Comparison of ENCODE assay signal across 8 mouse cellular contexts in the genomic region with DNA sequence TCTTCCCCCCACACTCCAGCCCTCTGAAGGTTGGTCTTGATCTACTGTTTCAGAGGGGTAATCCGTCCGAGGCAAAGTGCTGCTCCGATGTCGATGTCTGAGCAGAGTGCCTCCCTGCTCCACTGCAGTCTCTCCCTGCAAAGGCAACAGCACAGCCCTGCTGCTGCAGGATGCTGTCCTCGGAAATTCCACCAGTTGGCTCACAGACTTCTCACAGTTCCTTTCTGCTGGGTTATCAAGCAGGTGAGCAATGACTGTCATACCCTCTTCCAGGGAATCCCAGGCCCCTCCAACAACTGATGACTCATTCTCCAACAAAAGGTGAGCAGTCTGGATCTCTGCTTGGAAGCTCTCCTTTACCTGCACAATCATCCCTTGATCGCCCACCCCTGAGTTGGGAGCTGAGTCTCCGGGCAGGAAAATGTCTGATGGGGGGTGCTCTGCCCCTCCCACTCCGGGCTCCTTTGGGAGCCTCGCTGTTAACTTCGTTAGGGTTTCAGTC.
DNase-seq lines count a peak whose midpoint lies in the region; ATAC-seq lines count a peak whose summit lies in the region.

No protein-coding gene starts in this region.

- peak; percentile 32; the same call in 1 of the 2 replicates for ATAC-seq in kidney, embryonic 14.5 days (ENCODE audit: low FRiP score, low TSS enrichment)
- ATAC-seq in forebrain, embryonic 15.5 days (replicated peaks): peak; percentile 20; the same call in 1 of the 2 replicates
- no peak for ATAC-seq in liver, embryonic 13.5 days (ENCODE audit: low read depth)
- ATAC-seq in erythroblast, adult 5-6 weeks (replicated peaks; ENCODE audit: low FRiP score, poor library complexity, severe bottlenecking): no peak

- peak overlapping the region; percentile 39 for H3K4me2 ChIP-seq in kidney, embryonic 14.5 days (replicated peaks; ENCODE audit: low read depth, low read length)
- peak overlapping the region; percentile 59 for H3K4me2 ChIP-seq in forebrain, embryonic 15.5 days (replicated peaks)
- peak overlapping the region; percentile 16; the same call in 1 of the 2 replicates for H3K4me2 ChIP-seq in liver, embryonic 13.5 days

- peaks cover 17% of the 10 kb centered on the region; the same call in 1 of the 2 replicates for H3K4me1 ChIP-seq in kidney, embryonic 14.5 days (ENCODE audit: control insufficient read depth, insufficient read depth, low read length)
- peaks cover 63% of the 10 kb centered on the region for H3K4me1 ChIP-seq in forebrain, embryonic 15.5 days
- peaks cover 12% of the 10 kb centered on the region for H3K4me1 ChIP-seq in liver, embryonic 13.5 days (replicated peaks)

- no peaks in the 10 kb centered on the region for H3K27me3 ChIP-seq in kidney, embryonic 14.5 days (ENCODE audit: control insufficient read depth, insufficient read depth, low read length)
- no peaks in the 10 kb centered on the region for H3K27me3 ChIP-seq in forebrain, embryonic 15.5 days
- H3K27me3 ChIP-seq in liver, embryonic 13.5 days: no peaks in the 10 kb centered on the region

- H3K27ac ChIP-seq in kidney, embryonic 14.5 days (ENCODE audit: low read depth, low read length): peak overlapping the region; percentile 27; the same call in 1 of the 2 replicates
- H3K27ac ChIP-seq in forebrain, embryonic 15.5 days (replicated peaks): peak overlapping the region; percentile 87
- no peak overlapping the region; the same call in 1 of the 2 replicates for H3K27ac ChIP-seq in liver, embryonic 13.5 days

- H3K9ac ChIP-seq in kidney, embryonic 14.5 days (ENCODE audit: low read depth, low read length): peak overlapping the region; percentile 14; the same call in 1 of the 2 replicates
- peak overlapping the region; percentile 46 for H3K9ac ChIP-seq in forebrain, embryonic 15.5 days (replicated peaks)
- H3K9ac ChIP-seq in liver, embryonic 13.5 days: no peak overlapping the region

- no peaks in the 10 kb centered on the region for H3K36me3 ChIP-seq in kidney, embryonic 14.5 days (ENCODE audit: control insufficient read depth, insufficient read depth, low read length)
- no peaks in the 10 kb centered on the region for H3K36me3 ChIP-seq in forebrain, embryonic 15.5 days
- H3K36me3 ChIP-seq in liver, embryonic 13.5 days: 0 out of 2 replicates have a peak, but pooled peaks cover 3% of the 10 kb centered on the region

- DNase-seq in kidney, adult 8-10 months: no peak
- DNase-seq in cerebellum, adult 8-10 months: peak; percentile 50
- no peak for DNase-seq in liver, embryonic 13.5 days
- DNase-seq in spleen, postnatal 4 days (ENCODE audit: low spot score in 2 of 2): no peak
- DNase-seq in gastrocnemius, postnatal 25 days: no peak

- peak overlapping the region; percentile 26; the same call in 1 of the 2 replicates for H3K4me3 ChIP-seq in kidney, embryonic 14.5 days (ENCODE audit: low read length)
- H3K4me3 ChIP-seq in forebrain, embryonic 15.5 days: peak overlapping the region; percentile 41
- no peak overlapping the region for H3K4me3 ChIP-seq in liver, embryonic 13.5 days (replicated peaks)

- WGBS in kidney, embryonic 14.5 days: 28% methylated on average over 10 of the region's 10 CpGs
- 29% methylated on average over 10 of the region's 10 CpGs for WGBS in forebrain, embryonic 15.5 days
- 72% methylated on average over 10 of the region's 10 CpGs for WGBS in liver, embryonic 13.5 days (ENCODE audit: insufficient replicate concordance)

- no peaks in the 10 kb centered on the region for H3K9me3 ChIP-seq in kidney, embryonic 14.5 days (ENCODE audit: control insufficient read depth, low read length)
- no peaks in the 10 kb centered on the region for H3K9me3 ChIP-seq in forebrain, embryonic 15.5 days
- H3K9me3 ChIP-seq in liver, embryonic 13.5 days (replicated peaks): no peaks in the 10 kb centered on the region

Comparison
In these comparisons a context has a peak if more than half of its experiments do, and no peak if none do; other contexts are left out.
1. ATAC-seq: peak in kidney, embryonic 14.5 days (single experiment) and forebrain, embryonic 15.5 days (single experiment); none in liver, embryonic 13.5 days (single experiment) and erythroblast, adult 5-6 weeks (single experiment).
2. Peak in every context shown above with its lines, with median percentiles within 50 percentile points of each other: H3K4me2 ChIP-seq.